ENCODE assay signal across 29 mouse cellular contexts in genomic region chr7:99060476-99060875, GRCm38 (mm10).
DNase-seq lines count a peak whose midpoint lies in the region; ATAC-seq lines count a peak whose summit lies in the region.
"Had no signal": no experiment of that assay in that cellular context is flagged by ENCODE, and none has a peak within 500 bp of the region (broad histone marks: within the 10 kb centered on the region; RNA-seq: fewer than 3 reads in every experiment).

No protein-coding gene starts in this region.

- no peak overlapping the region for H3K4me2 ChIP-seq in embryonic facial prominence, embryonic 14.5 days (ENCODE audit: low read depth, low read length)
- H3K4me2 ChIP-seq: embryonic facial prominence, embryonic 12.5 days; forebrain, embryonic 13.5 days; heart, embryonic 11.5 days; hindbrain, embryonic 12.5 days; intestine, embryonic 15.5 days had no signal

- WGBS in embryonic facial prominence, embryonic 14.5 days, result 74% methylated on average over 5 of the region's 5 CpGs

- H3K4me3 ChIP-seq in embryonic facial prominence, embryonic 14.5 days (ENCODE audit: low read depth, low read length), result no peak overlapping the region
- H3K4me3 ChIP-seq: embryonic facial prominence, embryonic 12.5 days; forebrain, embryonic 13.5 days; hindbrain, embryonic 12.5 days; intestine, embryonic 15.5 days had no signal

- H3K27me3 ChIP-seq in embryonic facial prominence, embryonic 14.5 days (replicated peaks; ENCODE audit: control insufficient read depth, insufficient read depth, low read length), result no peaks in the 10 kb centered on the region
- H3K27me3 ChIP-seq: embryonic facial prominence, embryonic 12.5 days; forebrain, embryonic 13.5 days; hindbrain, embryonic 12.5 days; intestine, embryonic 15.5 days had no signal

- peaks cover 8% of the 10 kb centered on the region; the same call in 1 of the 2 replicates for H3K4me1 ChIP-seq in embryonic facial prominence, embryonic 14.5 days (ENCODE audit: control insufficient read depth, insufficient read depth, low read length)

- no peak overlapping the region for H3K9ac ChIP-seq in embryonic facial prominence, embryonic 14.5 days (ENCODE audit: low read depth, low read length)
- H3K9ac ChIP-seq: embryonic facial prominence, embryonic 12.5 days; forebrain, embryonic 13.5 days; hindbrain, embryonic 12.5 days; intestine, embryonic 15.5 days; liver, embryonic 14.5 days had no signal

- peak overlapping the region; percentile 70 for H3K27ac ChIP-seq in embryonic facial prominence, embryonic 14.5 days (replicated peaks; ENCODE audit: low read depth, low read length)
- H3K27ac ChIP-seq: embryonic facial prominence, embryonic 12.5 days; forebrain, embryonic 13.5 days; hindbrain, embryonic 12.5 days; hindbrain, postnatal 0 days; intestine, embryonic 15.5 days; liver, embryonic 14.5 days; macrophage had no signal

- H3K9me3 ChIP-seq in embryonic facial prominence, embryonic 14.5 days (ENCODE audit: control insufficient read depth, low read length), result no peaks in the 10 kb centered on the region
- H3K9me3 ChIP-seq: embryonic facial prominence, embryonic 12.5 days; forebrain, embryonic 13.5 days; hindbrain, embryonic 12.5 days; intestine, embryonic 15.5 days had no signal

- no peaks in the 10 kb centered on the region for H3K36me3 ChIP-seq in embryonic facial prominence, embryonic 14.5 days (ENCODE audit: control insufficient read depth, insufficient read depth, low read length)
- H3K36me3 ChIP-seq: embryonic facial prominence, embryonic 12.5 days; hindbrain, embryonic 12.5 days; intestine, embryonic 15.5 days had no signal

- no peak for ATAC-seq in embryonic facial prominence, embryonic 14.5 days (ENCODE audit: low read depth)
- ATAC-seq: CD4-positive, CD25-positive, alpha-beta regulatory T cell, adult 4 months; forebrain, embryonic 13.5 days; hindbrain, postnatal 0 days; intestine, embryonic 15.5 days; midbrain, embryonic 16.5 days had no signal

- DNase-seq in brain, adult 2 months (ENCODE audit: low read depth, low spot score), result peak; percentile 87
- peak; percentile 76 for DNase-seq in cerebellum, adult 11-12 months
- DNase-seq in cerebellum, adult 9-11 months, result peak; percentile 82
- no peak for DNase-seq in embryonic facial prominence, embryonic 14.5 days (ENCODE audit: low spot score)
- DNase-seq in spleen, adult 18-20 months, result no peak
- no peak for DNase-seq in layer of hippocampus, postnatal 25 days (ENCODE audit: extremely low spot score in 1 of 2, low spot score in 1 of 2)
- no peak for DNase-seq in adipocyte (ENCODE audit: low spot score)
- DNase-seq: adrenal gland, postnatal 25 days; gastrocnemius, postnatal 25 days; heart, adult 18-20 months; heart, postnatal 36 days; kidney, adult 2 months; kidney, postnatal 4 days; layer of hippocampus, postnatal 36 days; liver; lung, adult 2 months; lung, postnatal 10 days; thymus, adult 2 months; thymus, postnatal 36 days had no signal

Comparison
In these comparisons a context has a peak if more than half of its experiments do, and no peak if none do; other contexts are left out.
1. DNase-seq: peak in brain, adult 2 months (single experiment), cerebellum, adult 11-12 months (single experiment) and cerebellum, adult 9-11 months (single experiment); none in embryonic facial prominence, embryonic 14.5 days (single experiment), spleen, adult 18-20 months (0 of 2), layer of hippocampus, postnatal 25 days (0 of 2) and adipocyte (single experiment).